Mouse (Mus musculus) right cerebral cortex, postnatal 25 days (tissue): ENCODE data around the gene Optc.

Source experiments
- DNase-seq: peaks from one replicate; pipeline ENCODE4 v3.0.0; 2022

Optc gene

DNA sequence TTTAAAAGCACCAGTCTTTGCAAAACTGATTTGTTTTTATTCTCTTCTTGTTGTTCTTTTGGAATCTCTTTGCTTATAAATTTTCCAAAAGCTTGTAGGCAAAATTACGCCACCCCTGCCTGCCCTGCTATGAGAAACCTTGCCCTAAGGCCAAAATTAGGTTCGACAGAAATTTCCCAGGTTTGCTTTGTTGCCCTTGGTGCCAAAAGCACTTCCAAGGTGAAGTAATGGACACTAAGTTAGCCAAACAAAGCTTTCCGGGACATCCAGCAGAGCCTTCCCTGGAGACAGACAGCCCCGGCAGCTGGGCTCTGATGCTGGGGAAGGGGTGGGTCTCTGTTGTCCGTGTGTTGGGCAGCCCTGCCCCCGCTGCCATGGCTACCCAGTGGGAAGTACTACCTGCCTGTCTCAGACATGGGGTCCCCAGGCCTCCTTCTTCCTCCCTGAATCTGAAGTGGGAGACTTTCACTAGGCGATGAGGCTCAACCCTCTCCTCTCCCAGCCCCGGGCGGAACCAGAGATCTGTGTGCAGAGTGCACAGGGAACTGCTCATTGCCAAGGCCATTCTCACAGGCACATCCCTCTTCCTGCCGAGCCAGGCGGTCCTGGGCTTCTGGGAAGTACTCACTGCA lies 9.8 kb upstream of the Optc start:
- DNase-seq: no peak

DNA sequence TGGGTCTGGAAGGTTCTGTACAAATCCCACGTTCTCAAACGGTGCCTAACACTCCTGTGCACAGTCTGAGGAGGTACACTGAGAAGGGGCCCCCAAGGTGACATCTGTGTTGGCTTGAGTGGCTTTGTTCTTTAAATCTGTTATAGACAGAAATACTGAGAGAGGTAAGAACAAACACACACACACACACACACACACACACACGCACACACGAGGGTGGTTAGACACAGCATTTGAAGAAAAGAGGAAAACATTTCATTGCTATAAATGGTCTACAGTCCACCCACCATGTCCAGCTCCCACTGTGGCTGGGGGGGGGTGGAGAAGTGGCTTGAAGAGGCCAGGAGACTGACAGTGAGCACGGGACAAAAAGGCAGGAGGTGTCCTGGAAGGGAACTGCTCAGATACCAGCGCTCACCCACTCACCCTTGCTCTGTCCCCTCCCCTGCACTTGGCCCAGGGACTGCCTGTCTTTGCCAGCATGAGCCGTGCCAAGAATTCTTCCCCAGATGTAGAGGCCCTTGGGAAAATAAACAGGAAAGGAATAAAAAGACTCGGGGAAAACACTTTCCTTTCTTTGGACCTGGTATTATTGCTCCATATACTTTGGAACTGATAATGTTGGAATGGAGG lies 8.0 kb upstream of the Optc start:
- no peak for DNase-seq

DNA sequence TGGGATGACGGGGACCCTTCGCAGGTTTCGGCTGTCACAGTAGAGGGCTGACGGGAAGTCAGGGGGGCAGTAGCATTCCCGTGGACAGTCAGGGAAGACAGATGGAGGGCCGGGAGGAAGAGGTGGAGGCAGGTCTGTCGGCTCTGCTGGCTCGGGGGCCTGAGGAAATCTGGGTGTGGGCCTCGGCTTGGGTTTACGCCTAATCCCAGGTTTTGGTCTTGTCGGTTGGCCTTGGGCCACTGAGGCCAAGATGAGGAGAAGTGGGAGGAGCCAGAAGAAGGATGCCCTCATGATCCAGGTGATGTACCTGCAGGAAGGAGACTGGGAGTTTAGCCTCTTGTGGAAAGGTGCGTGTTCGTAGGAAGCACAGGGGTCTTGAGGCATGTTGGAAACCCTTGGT lies 7.3 kb upstream of the Optc start:
- DNase-seq: no peak

- DNase-seq: no peak
Measured at GRCm38 (mm10) chr1:133913018-133913417, 5.2 kb upstream of the Optc start.

- DNase-seq: peak; percentile 64
Measured at GRCm38 (mm10) chr1:133911456-133911855, 3.7 kb upstream of the Optc start.

DNA sequence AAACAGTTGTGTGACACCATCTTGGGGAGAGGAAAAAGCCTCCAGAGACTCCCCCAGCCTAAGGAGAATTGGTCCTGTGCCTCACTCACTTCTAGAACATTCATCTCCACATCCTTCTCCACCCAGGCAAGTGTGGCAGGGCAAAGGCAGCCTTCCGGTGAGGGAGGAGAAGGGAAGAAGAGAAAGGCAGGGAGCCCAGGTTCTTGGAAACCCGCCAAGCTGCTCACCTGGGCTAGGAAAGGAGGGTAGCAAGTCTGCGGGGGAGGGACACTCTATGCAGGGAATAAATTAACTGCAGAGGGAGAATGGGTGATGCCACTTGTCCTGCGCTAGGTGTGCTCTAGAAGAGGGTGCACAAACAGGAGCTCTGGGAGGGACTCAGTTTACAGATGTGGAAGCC lies 3.2 kb upstream of the Optc start:
- no peak for DNase-seq

GRCm38 (mm10) chr1:133910108-133910507 lies 2.3 kb upstream of the Optc start:
- no peak for DNase-seq

- no peak for DNase-seq
Measured at GRCm38 (mm10) chr1:133908659-133909575, 1.1 kb upstream of the Optc start.

DNA sequence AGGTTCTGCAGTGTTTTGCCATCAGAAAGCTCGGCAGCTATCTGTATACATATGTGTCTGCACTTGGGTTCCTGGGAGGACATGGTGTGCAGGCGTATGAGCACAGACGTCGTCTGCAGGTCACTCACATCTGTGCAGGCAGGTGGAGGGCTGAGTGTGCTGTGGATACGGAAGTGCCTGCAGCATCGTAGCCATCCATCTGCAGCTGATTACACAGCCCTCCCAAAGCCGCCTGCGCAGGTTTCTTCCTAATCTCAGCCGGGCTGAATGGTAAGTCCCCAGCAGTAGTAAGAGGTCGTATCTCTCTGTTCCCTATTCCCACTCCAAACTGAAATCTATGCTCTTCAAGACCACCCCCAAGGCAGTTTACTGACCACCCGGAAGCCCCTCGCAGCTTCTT lies 1.4 kb downstream of the Optc start:
- DNase-seq: no peak

DNA sequence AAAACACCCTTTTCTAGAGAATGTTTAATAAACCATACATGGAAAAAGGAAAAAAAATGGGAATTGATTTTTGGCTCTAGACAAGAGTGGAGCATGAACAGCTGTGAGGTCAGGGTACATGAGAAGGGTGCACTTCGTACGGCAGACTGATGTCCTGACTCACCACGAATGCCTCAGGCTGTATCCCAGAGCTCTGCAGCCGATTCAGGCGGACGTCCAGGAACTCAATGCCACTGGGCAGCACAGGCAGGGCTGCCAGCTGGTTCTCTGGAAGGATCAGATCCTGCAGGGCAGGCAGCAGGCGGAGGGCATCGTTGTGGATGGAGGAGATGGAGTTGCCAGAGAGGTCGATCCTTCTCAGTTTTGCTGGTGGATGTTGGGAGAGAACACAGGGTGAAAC lies 7.0 kb downstream of the Optc start:
- no peak for DNase-seq

DNA sequence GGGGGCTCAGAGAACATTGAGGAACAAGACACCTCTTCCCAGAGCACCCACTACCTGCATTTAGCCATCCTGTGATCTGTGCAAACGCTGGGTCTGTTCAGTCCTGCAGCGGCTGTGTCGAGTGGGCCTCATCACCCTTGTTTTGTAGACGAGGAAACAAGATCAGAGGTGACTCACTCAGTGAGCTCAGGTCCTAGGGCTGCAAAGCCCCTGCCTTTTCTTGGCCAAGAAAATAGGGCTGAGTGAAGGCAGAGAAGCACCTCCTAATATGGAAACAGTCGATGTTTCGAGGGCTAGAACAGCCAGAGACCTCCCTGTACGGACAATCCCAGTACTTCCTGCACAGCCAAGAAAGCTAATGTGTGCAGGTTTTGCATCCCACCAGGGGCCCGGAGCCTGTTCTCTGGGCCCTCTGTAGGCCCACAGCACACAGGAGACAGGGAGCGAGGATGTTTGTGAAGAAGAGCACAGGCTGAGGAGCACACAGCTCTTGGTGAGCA lies 8.7 kb downstream of the Optc start:
- no peak for DNase-seq

DNA sequence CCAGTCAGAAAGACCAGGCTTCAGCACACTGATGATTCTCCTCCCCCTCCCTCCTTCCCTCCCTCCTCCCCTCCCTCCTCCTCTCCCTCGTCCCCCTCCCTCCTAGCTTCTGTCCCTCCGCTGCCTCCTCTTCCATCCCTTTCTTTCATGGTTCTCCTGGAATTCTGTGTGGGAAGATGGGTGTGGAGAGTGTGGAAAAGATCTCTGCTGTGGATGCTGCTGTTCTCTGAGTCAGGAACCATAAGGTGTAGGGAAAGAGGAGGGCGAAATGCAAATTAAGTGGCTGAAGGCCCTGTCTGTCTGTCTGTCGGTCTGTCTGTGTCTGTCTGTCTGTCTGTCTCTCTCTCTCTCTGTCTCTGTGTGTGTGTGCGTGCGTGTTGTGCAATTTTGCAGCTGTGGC lies 10.5 kb downstream of the Optc start:
- DNase-seq: no peak

GRCm38 (mm10) chr1:133891489-133891888 lies 16.3 kb downstream of the Optc start:
- DNase-seq: no peak

DNA sequence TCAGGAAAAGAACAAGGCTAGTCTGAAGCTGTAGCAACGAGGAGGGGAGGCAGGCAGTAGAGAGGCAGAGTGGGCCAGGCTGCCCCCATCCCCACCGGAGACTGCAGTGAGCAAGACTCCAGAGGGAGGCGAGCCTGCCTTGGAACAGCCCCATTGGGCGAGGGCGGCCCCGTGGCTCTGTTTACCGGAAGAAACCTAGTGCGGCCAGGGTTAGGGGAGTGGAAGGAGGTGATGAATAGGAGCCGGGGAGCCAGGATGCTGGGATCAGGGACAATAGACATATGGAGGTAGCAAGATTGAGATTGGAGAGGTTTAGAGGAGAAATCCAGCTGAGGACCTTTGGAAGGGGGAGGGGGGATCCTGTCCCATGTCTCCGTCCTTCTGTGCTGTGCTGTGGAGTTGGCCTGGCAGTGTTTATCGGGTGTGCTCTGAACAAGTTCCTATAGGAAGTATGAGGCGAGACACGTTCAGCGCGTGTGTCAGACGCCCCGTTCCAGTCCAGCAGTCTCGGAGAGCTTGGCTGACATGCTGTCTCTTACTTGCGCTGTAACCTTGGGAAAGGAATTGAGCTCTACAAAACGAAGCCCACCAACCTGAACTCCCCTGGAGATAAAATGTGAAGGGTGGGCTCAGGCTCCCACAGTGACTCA lies 17.7 kb downstream of the Optc start:
- no peak for DNase-seq

- DNase-seq: no peak
Measured at GRCm38 (mm10) chr1:133887538-133888250, 20.1 kb downstream of the Optc start.

DNA sequence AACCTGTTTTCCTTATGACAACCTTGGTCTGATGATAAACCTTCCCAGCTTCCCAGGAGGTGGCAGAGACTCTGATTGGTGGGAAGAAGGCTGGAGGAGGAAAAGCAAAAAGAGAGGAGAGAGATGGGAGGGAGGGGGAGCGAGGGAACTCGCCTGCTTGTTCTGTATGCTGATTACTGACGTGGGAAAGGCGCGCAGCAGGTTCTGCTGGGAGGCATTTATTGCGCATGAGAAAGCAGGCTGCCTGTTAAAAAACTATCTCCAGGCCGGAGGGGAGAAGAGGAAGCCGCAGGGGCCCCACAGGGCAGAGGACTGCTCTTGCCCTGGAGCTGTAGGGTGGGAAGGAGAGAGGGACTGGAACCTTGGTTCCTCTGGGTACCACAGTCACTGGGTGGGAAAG lies 20.8 kb downstream of the Optc start:
- peak; percentile 80 for DNase-seq

GRCm38 (mm10) chr1:133886431-133886830 lies 21.4 kb downstream of the Optc start:
- peak; percentile 51 for DNase-seq

- no peak for DNase-seq
Measured at GRCm38 (mm10) chr1:133885811-133886210, 22.0 kb downstream of the Optc start.

DNA sequence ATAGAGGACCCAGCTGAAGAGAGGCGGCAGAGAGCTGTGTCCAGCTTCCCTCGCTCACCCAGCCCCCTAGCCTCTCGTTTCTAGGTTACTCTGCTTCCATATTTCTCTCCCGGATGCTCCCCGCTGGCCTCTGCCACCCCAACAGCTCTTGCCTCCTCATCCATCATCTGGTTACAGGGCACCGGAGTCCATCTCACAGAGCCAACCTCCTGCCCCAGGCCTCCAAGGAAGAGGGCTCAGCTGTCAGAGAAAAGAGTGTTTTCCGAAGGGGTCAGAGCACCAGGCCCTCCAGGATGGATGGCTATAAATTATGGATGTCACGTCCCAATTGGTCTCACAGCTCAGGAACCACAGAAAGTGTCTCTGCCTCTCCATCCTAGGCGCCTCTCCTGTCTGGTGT lies 23.1 kb downstream of the Optc start:
- DNase-seq: no peak

DNA sequence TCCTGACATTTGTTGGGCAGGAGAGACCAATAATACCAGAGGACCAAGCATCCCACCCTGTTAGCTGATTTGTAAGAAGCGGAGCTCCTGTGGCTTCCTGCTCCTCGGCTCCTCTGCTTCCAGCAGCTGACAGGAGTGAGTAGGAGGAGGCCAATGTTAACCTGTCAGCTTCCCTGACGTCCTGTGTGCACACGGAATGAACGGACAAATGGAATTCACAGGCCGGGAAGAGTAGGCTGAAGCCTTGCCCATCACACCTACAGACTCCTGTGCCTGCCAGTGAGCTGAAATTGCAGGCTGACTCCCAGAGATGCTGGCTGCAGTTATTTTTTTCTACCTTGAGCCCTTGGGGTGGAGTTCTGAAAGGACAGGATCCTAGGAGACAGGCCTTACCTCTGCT lies 23.7 kb downstream of the Optc start:
- peak; percentile 58 for DNase-seq

GRCm38 (mm10) chr1:133882283-133883217 lies 25.2 kb downstream of the Optc start:
- no peak for DNase-seq
